Mouse (Mus musculus) myocyte (in vitro differentiated cells): ENCODE results near the gene Schip1. TPM values are rescaled to one million over a fixed set of nuclear protein-coding genes. Genes with fewer than 3 reads are reported as not detected.

Experiments
- H3K27me3 ChIP-seq: one replicate; pipeline ENCODE4 v1.6.1; 2011; ENCODE audit not compliant: control insufficient read depth, insufficient read depth, insufficient read length
- H3K36me3 ChIP-seq: one replicate; pipeline ENCODE4 v1.6.1; 2011; ENCODE audit not compliant: control insufficient read depth, insufficient read depth
- H3K4me2 ChIP-seq: one replicate; pipeline ENCODE4 v1.6.1; 2011; ENCODE audit warnings: low read depth, control low read depth
- H3K4me3 ChIP-seq: one replicate; pipeline ENCODE4 v1.5.1; 2011; ENCODE audit warnings: mild to moderate bottlenecking, control low read depth, moderate library complexity
- H3K79me2 ChIP-seq: one replicate; pipeline ENCODE4 v1.6.1; 2011; ENCODE audit not compliant: control insufficient read depth, insufficient read depth
- H3ac ChIP-seq: one replicate; pipeline ENCODE4 v1.6.1; 2011; ENCODE audit not compliant: control insufficient read depth, insufficient read length
- CEBPB ChIP-seq: IDR thresholded peaks from 2 replicates; pipeline ENCODE4 v1.6.1; 2011; ENCODE audit warnings: mild to moderate bottlenecking, moderate library complexity; ENCODE audit not compliant: poor library complexity, insufficient read depth, severe bottlenecking
- E2F4 ChIP-seq: IDR thresholded peaks from one replicate; pipeline ENCODE4 v1.6.1; 2011; ENCODE audit warnings: mild to moderate bottlenecking, control low read depth, moderate library complexity; ENCODE audit not compliant: insufficient read depth
- MAX ChIP-seq: IDR thresholded peaks from one replicate; pipeline ENCODE4 v1.6.1; 2011; ENCODE audit warnings: low read depth, mild to moderate bottlenecking, control low read depth
- MYOD1 ChIP-seq, 3 experiments: IDR thresholded peaks; one replicate each; pipeline ENCODE4 v1.6.1; 2011; ENCODE audit warnings: control low read depth in 2 of 3, low read depth in 2 of 3, mild to moderate bottlenecking in 2 of 3, moderate library complexity in 1 of 3; ENCODE audit not compliant: insufficient read length in 2 of 3, control insufficient read depth in 1 of 3
- MYOG ChIP-seq, 3 experiments: IDR thresholded peaks; one replicate each; pipeline ENCODE4 v1.6.1; 2011; ENCODE audit warnings: control low read depth in 2 of 3, low read depth in 2 of 3, mild to moderate bottlenecking in 2 of 3; ENCODE audit not compliant: insufficient read length in 2 of 3, control insufficient read depth in 1 of 3, insufficient read depth in 1 of 3
- POLR2A ChIP-seq: IDR thresholded peaks from one replicate; pipeline ENCODE4 v1.6.1; 2011; ENCODE audit warnings: low read depth, mild to moderate bottlenecking, control low read depth, moderate library complexity; ENCODE audit not compliant: insufficient read length
- POLR2AphosphoS2 ChIP-seq: IDR thresholded peaks from one replicate; pipeline ENCODE4 v1.6.1; 2011; ENCODE audit warnings: low read depth, control low read depth; ENCODE audit not compliant: insufficient read length
- REST ChIP-seq: IDR thresholded peaks from one replicate; pipeline ENCODE4 v1.6.1; 2011; ENCODE audit warnings: mild to moderate bottlenecking, control low read depth, moderate library complexity; ENCODE audit not compliant: insufficient read depth, insufficient read length
- SRF ChIP-seq: IDR thresholded peaks from one replicate; pipeline ENCODE4 v1.6.1; 2011; ENCODE audit warnings: low read depth; ENCODE audit not compliant: control insufficient read depth, insufficient read length
- TCF12 ChIP-seq: IDR thresholded peaks from one replicate; pipeline ENCODE4 v1.6.1; 2011; ENCODE audit warnings: mild to moderate bottlenecking, control low read depth; ENCODE audit not compliant: poor library complexity, insufficient read depth, severe bottlenecking
- TCF3 ChIP-seq: IDR thresholded peaks from one replicate; pipeline ENCODE4 v1.6.1; 2011; ENCODE audit warnings: low read depth, control low read depth; ENCODE audit not compliant: insufficient read length
- USF1 ChIP-seq: IDR thresholded peaks from one replicate; pipeline ENCODE4 v1.6.1; 2011; ENCODE audit warnings: low read depth, mild to moderate bottlenecking, control low read depth, moderate library complexity
- polyA plus RNA-seq: library from polyadenylated mRNA; unstranded; fragments of >200 nt; fragmentation: generic; extraction: Trizol; gene quantifications from one replicate; pipeline ENCODE4 v1.2.1, GENCODE M21; 2012; ENCODE audit warnings: missing spikeins

Gene Schip1
- polyA plus RNA-seq, 1 experiment, result 23.3 TPM

GRCm38 (mm10) chr3:68494296-68495095 lies 429.9 kb downstream of the Schip1 start:
- peak overlapping the region; percentile 98 for H3K4me2 ChIP-seq
- H3K4me3 ChIP-seq, result peak overlapping the region; percentile 91
- H3K36me3 ChIP-seq, result peaks cover 3% of the 10 kb centered on the region
- TF ChIP-seq REST, result no peak
- TF ChIP-seq SRF, result no peak
- TF ChIP-seq POLR2AphosphoS2, result peak; percentile 35
- TF ChIP-seq POLR2A, result peak; percentile 40
- TF ChIP-seq TCF3, result no peak
- TF ChIP-seq MAX, result no peak
- no peak for TF ChIP-seq CEBPB
- TF ChIP-seq MYOD1 (IDR thresholded peaks at IDR 0.05; ENCODE audit: control insufficient read depth in 1 of 3, insufficient read length in 2 of 3, low read depth in 2 of 3), result no peak
- TF ChIP-seq MYOG (IDR thresholded peaks at IDR 0.05; ENCODE audit: control insufficient read depth in 1 of 3, insufficient read depth in 1 of 3, insufficient read length in 2 of 3, low read depth in 2 of 3), result no peak
- no peak for TF ChIP-seq E2F4
- TF ChIP-seq USF1, result no peak
- H3ac ChIP-seq, result peak overlapping the region; percentile 89
- H3K79me2 ChIP-seq, result peaks cover 40% of the 10 kb centered on the region
- H3K27me3 ChIP-seq, result no peaks in the 10 kb centered on the region

- Histone ChIP-seq H3K4me3 (peak overlapping the region; percentile 91), H3ac (peak overlapping the region; percentile 89)
- no peak for TF ChIP-seq USF1
- no peak for TF ChIP-seq E2F4
- peak in 1 of 3 experiments; percentile 6 for TF ChIP-seq MYOG (IDR thresholded peaks at IDR 0.05; ENCODE audit: control insufficient read depth in 1 of 3, insufficient read depth in 1 of 3, insufficient read length in 2 of 3, low read depth in 2 of 3)
- TF ChIP-seq SRF, result no peak
- peak; percentile 67 for TF ChIP-seq POLR2A
- TF ChIP-seq CEBPB, result no peak
- TF ChIP-seq TCF12, result no peak
- TF ChIP-seq REST, result no peak
- TF ChIP-seq TCF3, result no peak
- TF ChIP-seq MAX, result no peak
- peak; percentile 56 for TF ChIP-seq POLR2AphosphoS2
- peak in 1 of 3 experiments; percentile 50 for TF ChIP-seq MYOD1 (IDR thresholded peaks at IDR 0.05; ENCODE audit: control insufficient read depth in 1 of 3, insufficient read length in 2 of 3, low read depth in 2 of 3)
Measured at GRCm38 (mm10) chr3:68495096-68495735, 430.6 kb downstream of the Schip1 start.

GRCm38 (mm10) chr3:68495736-68496242 lies 431.2 kb downstream of the Schip1 start:
- no peak for TF ChIP-seq CEBPB
- no peak for TF ChIP-seq MYOD1 (IDR thresholded peaks at IDR 0.05; ENCODE audit: control insufficient read depth in 1 of 3, insufficient read length in 2 of 3, low read depth in 2 of 3)
- no peak for TF ChIP-seq REST
- TF ChIP-seq MYOG (IDR thresholded peaks at IDR 0.05; ENCODE audit: control insufficient read depth in 1 of 3, insufficient read depth in 1 of 3, insufficient read length in 2 of 3, low read depth in 2 of 3), result no peak
- no peak for TF ChIP-seq TCF3
- TF ChIP-seq TCF12, result no peak
- TF ChIP-seq MAX, result no peak
- TF ChIP-seq SRF, result no peak
- no peak for TF ChIP-seq USF1
- TF ChIP-seq E2F4, result no peak
- no peaks in the 10 kb centered on the region for H3K27me3 ChIP-seq
- peak overlapping the region; percentile 89 for H3ac ChIP-seq
- H3K4me2 ChIP-seq, result peak overlapping the region; percentile 98
- H3K79me2 ChIP-seq, result peaks cover 53% of the 10 kb centered on the region
- H3K4me3 ChIP-seq, result peak overlapping the region; percentile 91
- H3K36me3 ChIP-seq, result peaks cover 3% of the 10 kb centered on the region

More at GRCm38 (mm10) chr3:68495096-68495735, 430.6 kb downstream of the Schip1 start:
- Histone ChIP-seq H3K27me3 (no peaks in the 10 kb centered on the region), H3K79me2 (peaks cover 47% of the 10 kb centered on the region), H3K36me3 (peaks cover 3% of the 10 kb centered on the region), H3K4me2 (peak overlapping the region; percentile 98)

- H3ac ChIP-seq, result no peak overlapping the region
- no peak for TF ChIP-seq SRF
- H3K4me2 ChIP-seq, result peak overlapping the region; percentile 98
- H3K27me3 ChIP-seq, result no peaks in the 10 kb centered on the region
- peaks cover 3% of the 10 kb centered on the region for H3K36me3 ChIP-seq
- peaks cover 60% of the 10 kb centered on the region for H3K79me2 ChIP-seq
- H3K4me3 ChIP-seq, result peak overlapping the region; percentile 91
Measured at GRCm38 (mm10) chr3:68496513-68496912, 431.9 kb downstream of the Schip1 start.
